Mouse (Mus musculus) forebrain, embryonic 16.5 days (tissue): Measurements from ENCODE around the gene Mgat4b. TPM values are rescaled to one million over a fixed set of nuclear protein-coding genes. Genes with fewer than 3 reads are reported as not detected.

Experiments used
- ATAC-seq: fragments of 200-750 bp; cut with Nextera tagmentation; 2 replicates; pipeline ENCODE4 v1.8.0; 2017; ENCODE audit warnings: mild to moderate bottlenecking, moderate library complexity
- H3K27ac ChIP-seq: fragments of 300-500 bp; sonication (generic); 2 replicates; pipeline ENCODE4 v1.5.1; 2014; ENCODE audit warnings: low read length, control low read depth
- H3K27me3 ChIP-seq: fragments of 300-500 bp; sonication (generic); replicated peaks from 2 replicates; pipeline ENCODE4 v1.6.1; 2014; ENCODE audit warnings: low read length; ENCODE audit not compliant: control insufficient read depth, insufficient read depth
- H3K36me3 ChIP-seq: fragments of 300-500 bp; sonication (generic); 2 replicates; pipeline ENCODE4 v1.6.1; 2014; ENCODE audit not compliant: control insufficient read depth, insufficient read depth
- H3K4me1 ChIP-seq: fragments of 300-500 bp; sonication (generic); replicated peaks from 2 replicates; pipeline ENCODE4 v1.6.1; 2014; ENCODE audit warnings: low read length; ENCODE audit not compliant: control insufficient read depth, insufficient read depth
- H3K4me2 ChIP-seq: fragments of 300-500 bp; sonication (generic); 2 replicates; pipeline ENCODE4 v1.6.1; 2014; ENCODE audit warnings: mild to moderate bottlenecking, low read length, control low read depth
- H3K4me3 ChIP-seq: fragments of 300-500 bp; sonication (generic); replicated peaks from 2 replicates; pipeline ENCODE4 v1.5.1; 2014; ENCODE audit warnings: mild to moderate bottlenecking, low read length, control low read depth
- H3K9ac ChIP-seq: fragments of 300-500 bp; sonication (generic); replicated peaks from 2 replicates; pipeline ENCODE4 v1.6.1; 2014; ENCODE audit warnings: low read depth, low read length, control low read depth
- H3K9me3 ChIP-seq: fragments of 300-500 bp; sonication (generic); 2 replicates; pipeline ENCODE4 v1.6.1; 2016; ENCODE audit warnings: low read length; ENCODE audit not compliant: control insufficient read depth
- WGBS: fragments of 180-500 bp; shearing (Covaris S2); extraction: QIAGEN DNeasy Blood & Tissue Kit; methylation state at CpG from one replicate; pipeline ENCODE4 v1.1.7; 2014; 5-methylcytosine and 5-hydroxymethylcytosine counted together
- polyA plus RNA-seq: library from polyadenylated mRNA; unstranded; fragments of >200 nt; fragmentation: Nextera tagmentation; extraction: Ambion mirVana; gene quantifications from 2 replicates; pipeline ENCODE4 v1.2.1, GENCODE M21; 2015

Gene Mgat4b
- polyA plus RNA-seq, 1 experiment from 2014 or later: 30.6 TPM

DNA sequence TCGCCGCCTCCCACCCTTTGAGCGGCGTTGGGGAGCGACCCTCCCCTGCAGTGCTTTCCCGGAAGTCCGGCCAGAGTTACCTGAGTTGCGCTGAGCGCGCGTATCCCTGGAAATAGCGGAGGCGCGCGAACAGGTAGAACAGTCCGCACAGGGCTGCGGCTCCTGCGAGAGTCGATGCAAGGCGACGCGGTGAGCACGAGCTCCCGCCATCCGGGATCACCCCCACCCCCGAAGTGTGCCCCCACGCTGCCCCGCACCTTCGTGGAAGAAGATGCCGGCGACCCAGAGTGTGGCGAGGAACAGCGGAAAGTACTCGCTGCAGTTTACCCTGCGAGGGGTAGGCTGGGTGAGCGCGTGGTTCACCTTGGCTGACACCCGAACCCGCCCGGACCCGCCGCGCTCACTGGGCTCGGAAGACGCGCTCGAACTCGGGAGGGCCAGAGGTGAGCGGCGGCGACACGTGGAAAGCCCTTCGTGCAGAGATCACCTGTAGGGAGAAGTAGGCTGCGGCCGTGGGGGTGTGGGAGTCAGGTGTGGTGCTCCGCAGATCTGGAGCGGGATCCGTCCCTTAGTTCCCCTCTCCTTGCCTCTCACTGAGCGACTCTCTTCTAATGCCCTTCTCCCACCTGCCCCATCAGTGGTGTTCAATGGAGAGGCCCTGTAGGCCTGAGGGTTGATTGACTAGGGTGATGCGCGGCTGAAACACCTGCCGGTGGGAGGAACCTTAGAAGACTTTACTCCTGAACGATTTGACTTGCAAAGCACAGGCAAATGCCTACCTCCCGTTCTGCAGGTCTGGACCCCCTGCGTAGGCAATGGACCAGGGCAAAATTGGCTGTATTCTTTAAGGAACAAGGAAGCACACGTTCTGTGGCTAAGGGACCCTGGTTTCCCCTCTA lies 26.5 kb downstream of the Mgat4b start:
- Histone ChIP-seq H3K27me3 (0 out of 2 replicates have a peak, but pooled peaks cover 4% of the 10 kb centered on the region), H3K9me3 (no peaks in the 10 kb centered on the region), H3K9ac (peak overlapping the region; percentile 47), H3K4me2 (peak overlapping the region; percentile 94), H3K4me3 (peak overlapping the region; percentile 64), H3K27ac (no peak overlapping the region), H3K4me1 (peaks cover 16% of the 10 kb centered on the region), H3K36me3 (peaks cover 16% of the 10 kb centered on the region)
- 1% methylated on average over 66 of the region's 66 CpGs for WGBS
- ATAC-seq: peak; percentile 13

DNA sequence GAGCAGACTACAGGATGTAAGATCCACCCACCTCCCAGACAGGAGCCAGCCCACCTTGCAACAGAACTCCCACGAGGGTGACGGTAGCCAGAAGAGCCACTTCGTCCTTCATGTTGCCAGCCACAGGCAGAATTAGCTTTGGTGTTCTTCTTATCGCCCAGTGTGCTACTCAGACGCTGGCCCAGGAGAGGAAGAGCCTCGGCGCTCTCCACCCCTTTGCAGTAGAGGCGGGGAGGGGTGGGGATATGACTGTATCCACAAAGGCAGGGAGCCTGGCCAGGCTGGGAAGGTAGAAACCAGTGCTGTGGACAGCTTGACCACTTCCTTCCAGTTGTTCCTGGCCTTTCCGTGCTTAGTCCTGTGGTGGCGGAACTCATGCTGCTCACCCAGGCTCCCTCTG lies 27.6 kb downstream of the Mgat4b start, which contains the start of gene Ltc4s:
TSS of gene Ltc4s (minus strand) at position 293 of the 400 bp plus-strand sequence.
- Histone ChIP-seq H3K27ac (no peak within 1 kb of the TSS), H3K9me3 (no peaks in the 10 kb centered on the region), H3K9ac (no peak within 1 kb of the TSS), H3K27me3 (0 out of 2 replicates have a peak, but pooled peaks cover 4% of the 10 kb centered on the region), H3K4me2 (no peak within 1 kb of the TSS), H3K4me3 (peak within 1 kb of the TSS; percentile 64), H3K36me3 (peaks cover 10% of the 10 kb centered on the region), H3K4me1 (peaks cover 16% of the 10 kb centered on the region)
- no peak for ATAC-seq
- 57% methylated on average over 10 of the region's 10 CpGs for WGBS

DNA sequence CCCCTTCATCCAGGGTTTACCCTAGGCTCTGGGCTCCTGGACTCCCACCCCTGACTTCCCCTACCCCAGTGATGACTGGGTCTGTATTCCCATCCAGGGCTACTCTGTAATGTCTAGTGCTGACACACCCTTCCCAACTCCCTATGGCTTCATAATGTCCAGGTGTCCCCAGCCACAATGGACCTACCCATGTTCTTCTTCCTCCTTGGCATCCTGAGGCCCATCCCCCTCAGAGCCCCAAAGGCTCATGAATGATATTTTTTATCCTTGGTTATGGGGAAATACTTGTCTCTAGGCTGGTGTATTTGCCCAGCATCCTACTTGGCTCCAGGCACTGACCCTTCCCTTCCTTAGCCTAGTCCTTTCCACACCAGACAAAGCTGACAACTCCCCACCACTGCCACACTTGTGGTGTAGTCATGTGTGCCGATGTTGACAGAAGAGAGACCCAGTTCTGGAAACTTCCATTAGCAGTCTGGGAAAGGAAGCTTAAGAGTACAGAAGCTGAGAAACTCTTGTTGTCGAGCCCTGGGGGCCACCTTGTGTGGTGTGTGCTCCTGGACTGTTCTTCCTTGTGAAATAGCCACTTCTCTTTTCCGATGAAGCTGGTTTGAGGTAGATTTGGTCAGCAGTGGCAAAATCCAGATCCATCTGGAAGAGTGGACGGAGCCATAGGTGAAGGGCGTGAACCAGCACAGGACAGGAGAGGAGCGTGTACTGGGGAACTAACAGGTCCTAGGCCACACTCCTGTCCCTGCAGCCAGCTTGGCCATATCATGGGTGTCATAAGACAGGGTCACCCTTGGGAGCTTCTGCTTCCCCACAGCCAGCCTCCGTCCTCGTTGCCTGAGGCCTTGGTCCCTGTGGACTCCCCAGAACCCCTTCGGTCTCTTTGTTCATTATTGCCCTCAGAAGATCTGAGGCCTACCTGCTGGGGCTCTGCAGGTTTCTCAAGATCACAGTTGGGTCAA lies 28.4 kb downstream of the Mgat4b start:
- Histone ChIP-seq H3K4me3 (no peak overlapping the region), H3K9me3 (no peaks in the 10 kb centered on the region), H3K4me2 (no peak overlapping the region), H3K27me3 (0 out of 2 replicates have a peak, but pooled peaks cover 4% of the 10 kb centered on the region), H3K27ac (no peak overlapping the region), H3K36me3 (peaks cover 2% of the 10 kb centered on the region), H3K4me1 (peaks cover 16% of the 10 kb centered on the region), H3K9ac (no peak overlapping the region)
- WGBS: 94% methylated on average over 9 of the region's 9 CpGs
- ATAC-seq: no peak

DNA sequence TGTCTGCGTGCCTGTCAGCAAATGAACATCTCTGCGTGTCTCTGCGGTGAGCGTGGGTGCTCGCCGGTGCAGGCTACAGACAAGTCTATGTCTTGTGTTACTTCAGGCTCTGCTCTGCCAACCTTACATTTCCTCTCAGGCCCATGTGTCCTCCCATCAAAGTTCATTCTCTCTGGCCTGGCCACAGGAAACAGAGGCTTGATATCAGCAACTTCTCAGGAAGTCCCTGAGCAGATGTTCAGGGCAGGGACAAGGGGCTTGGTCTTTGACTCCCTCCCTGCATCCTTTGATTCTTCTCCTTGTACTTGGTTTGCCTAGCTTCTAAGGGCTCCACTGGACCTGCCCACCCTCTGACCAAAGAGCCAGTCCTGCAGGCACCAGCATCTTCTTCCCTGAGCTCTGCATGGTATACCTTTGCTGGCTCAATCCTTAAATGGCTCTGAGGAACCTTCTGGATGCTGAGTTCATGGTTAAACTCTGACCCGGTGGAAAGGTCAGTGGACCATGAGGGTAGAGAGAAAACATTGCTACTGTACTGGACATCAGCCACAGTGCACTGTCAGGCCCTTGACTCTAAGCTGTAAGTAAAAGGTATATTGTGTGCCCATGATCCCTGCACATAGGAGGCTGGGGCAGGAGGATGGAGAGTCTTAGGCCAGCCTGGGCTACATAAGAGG lies 29.7 kb downstream of the Mgat4b start:
- Histone ChIP-seq H3K4me1 (peaks cover 16% of the 10 kb centered on the region), H3K4me3 (no peak overlapping the region), H3K36me3 (no peaks in the 10 kb centered on the region), H3K9ac (no peak overlapping the region), H3K27me3 (0 out of 2 replicates have a peak, but pooled peaks cover 4% of the 10 kb centered on the region), H3K27ac (no peak overlapping the region), H3K9me3 (no peaks in the 10 kb centered on the region), H3K4me2 (no peak overlapping the region)
- no peak for ATAC-seq
- WGBS: 97% methylated on average over 7 of the region's 7 CpGs

DNA sequence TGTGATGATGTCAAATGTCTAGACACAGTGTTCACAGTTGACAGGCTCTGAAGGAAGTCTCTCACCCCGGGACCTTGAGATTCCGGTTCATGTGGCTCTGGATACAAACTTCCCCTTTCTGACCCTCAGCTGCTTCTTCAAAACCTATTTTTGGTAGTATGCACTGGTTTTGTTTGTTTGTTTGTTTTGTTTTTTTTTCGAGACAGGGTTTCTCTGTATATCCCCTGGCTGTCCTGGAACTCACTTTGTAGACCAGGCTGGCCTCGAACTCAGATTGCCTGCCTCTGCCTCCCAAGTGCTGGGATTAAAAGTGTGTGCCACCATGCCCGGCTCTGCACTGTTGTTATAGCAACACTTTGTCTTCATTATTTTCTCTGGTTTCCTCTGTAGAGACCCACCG lies 33.2 kb downstream of the Mgat4b start:
- H3K9ac ChIP-seq: no peak overlapping the region
- no peaks in the 10 kb centered on the region for H3K27me3 ChIP-seq
- 74% methylated on average over 6 of the region's 6 CpGs for WGBS
- H3K36me3 ChIP-seq: no peaks in the 10 kb centered on the region
- H3K4me1 ChIP-seq: no peaks in the 10 kb centered on the region
- no peak for ATAC-seq
- H3K4me3 ChIP-seq: no peak overlapping the region
- H3K27ac ChIP-seq: no peak overlapping the region
- H3K4me2 ChIP-seq: no peak overlapping the region
- no peaks in the 10 kb centered on the region for H3K9me3 ChIP-seq

DNA sequence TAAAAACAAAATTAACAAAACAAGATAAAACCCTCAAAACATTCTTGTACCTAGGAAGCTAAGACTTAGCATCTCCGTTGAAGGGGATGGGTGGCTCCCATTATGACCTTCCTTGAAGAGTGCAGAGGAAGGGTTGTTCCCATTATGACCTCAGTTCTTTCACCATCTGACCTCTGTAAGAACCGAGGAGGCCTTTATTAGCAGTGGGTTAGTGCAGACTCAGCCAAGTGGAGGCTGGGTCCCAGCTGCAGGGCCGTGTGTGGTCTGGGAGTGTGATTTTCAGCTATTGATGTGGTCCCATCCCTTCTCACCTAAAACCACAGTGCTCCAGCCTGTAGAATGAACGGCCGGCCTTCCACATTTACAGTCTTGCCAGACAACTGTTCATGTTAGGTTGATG lies 34.6 kb downstream of the Mgat4b start:
- no peak overlapping the region for H3K4me2 ChIP-seq
- WGBS: 79% methylated on average over 5 of the region's 5 CpGs
- H3K4me3 ChIP-seq: no peak overlapping the region
- no peaks in the 10 kb centered on the region for H3K27me3 ChIP-seq
- no peak for ATAC-seq
- H3K4me1 ChIP-seq: no peaks in the 10 kb centered on the region
- H3K9ac ChIP-seq: no peak overlapping the region
- no peaks in the 10 kb centered on the region for H3K9me3 ChIP-seq
- H3K36me3 ChIP-seq: no peaks in the 10 kb centered on the region
- no peak overlapping the region for H3K27ac ChIP-seq

DNA sequence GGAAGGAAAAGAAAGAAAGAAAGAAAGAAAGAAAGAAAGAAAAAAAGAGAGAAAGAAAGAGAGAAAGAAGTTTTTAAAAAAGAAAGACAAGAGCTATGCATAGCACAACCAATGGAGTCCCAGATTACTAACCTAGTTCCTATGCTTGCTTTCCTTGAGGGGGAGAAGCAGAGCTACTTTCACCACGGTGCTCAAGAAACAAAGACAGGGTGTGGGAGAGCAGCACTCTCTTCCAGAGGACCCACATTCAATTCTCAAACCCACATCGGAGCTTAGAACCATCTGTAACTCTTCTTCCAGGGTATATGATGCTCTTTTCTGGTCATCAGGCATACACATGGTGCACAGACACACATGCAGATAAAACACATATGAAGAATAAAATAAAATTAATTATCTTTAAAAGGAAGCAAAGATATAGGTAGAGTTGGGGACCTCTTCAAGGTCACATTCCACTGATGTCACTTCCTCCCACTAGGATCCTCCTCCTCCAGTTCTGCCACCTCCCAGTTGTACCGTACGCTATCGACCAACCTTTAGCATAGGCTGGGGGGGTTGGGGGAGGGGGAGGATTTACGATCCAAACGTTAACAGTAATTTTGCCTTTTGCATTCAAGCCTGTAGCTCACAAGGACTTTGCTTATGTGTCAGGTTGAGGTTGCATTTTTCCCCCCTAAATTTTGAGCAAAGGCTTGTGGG lies 37.9 kb downstream of the Mgat4b start:
- no peak for ATAC-seq
- Histone ChIP-seq H3K27ac (no peak overlapping the region), H3K4me1 (no peaks in the 10 kb centered on the region), H3K9ac (no peak overlapping the region), H3K4me3 (no peak overlapping the region), H3K36me3 (no peaks in the 10 kb centered on the region), H3K4me2 (no peak overlapping the region), H3K9me3 (no peaks in the 10 kb centered on the region), H3K27me3 (no peaks in the 10 kb centered on the region)
- 86% methylated on average over 7 of the region's 7 CpGs for WGBS

DNA sequence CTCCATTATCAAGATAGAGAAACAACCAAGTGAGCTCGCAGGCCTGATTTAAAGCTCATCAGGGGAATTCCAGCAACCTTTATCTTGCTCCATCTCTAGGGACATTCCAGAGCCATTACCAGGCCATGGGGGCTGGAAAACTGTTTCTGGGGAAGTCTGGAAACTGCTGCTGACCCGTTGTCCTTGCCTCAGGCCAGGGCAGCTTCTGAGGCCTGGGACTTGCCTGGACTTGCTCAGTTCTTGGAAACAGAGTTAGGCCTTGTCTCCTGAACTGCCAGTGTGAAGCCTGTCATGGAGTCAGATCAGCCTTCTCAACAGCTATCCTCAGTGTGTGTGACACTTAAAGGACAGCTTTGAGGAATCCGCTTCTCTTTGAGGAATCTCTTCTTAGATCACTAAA lies 41.5 kb downstream of the Mgat4b start:
- Histone ChIP-seq H3K36me3 (peaks cover 3% of the 10 kb centered on the region; the same call in 1 of the 2 replicates), H3K27ac (no peak overlapping the region), H3K4me1 (peaks cover 5% of the 10 kb centered on the region; the same call in 1 of the 2 replicates), H3K9ac (no peak overlapping the region), H3K4me2 (no peak overlapping the region), H3K9me3 (no peaks in the 10 kb centered on the region), H3K27me3 (no peaks in the 10 kb centered on the region), H3K4me3 (no peak overlapping the region)
- ATAC-seq: no peak
- WGBS: 83% methylated on average over 3 of the region's 3 CpGs
